Mouse (Mus musculus): Measurements from ENCODE around the gene Slc13a5.

The Slc13a5 gene

DNA sequence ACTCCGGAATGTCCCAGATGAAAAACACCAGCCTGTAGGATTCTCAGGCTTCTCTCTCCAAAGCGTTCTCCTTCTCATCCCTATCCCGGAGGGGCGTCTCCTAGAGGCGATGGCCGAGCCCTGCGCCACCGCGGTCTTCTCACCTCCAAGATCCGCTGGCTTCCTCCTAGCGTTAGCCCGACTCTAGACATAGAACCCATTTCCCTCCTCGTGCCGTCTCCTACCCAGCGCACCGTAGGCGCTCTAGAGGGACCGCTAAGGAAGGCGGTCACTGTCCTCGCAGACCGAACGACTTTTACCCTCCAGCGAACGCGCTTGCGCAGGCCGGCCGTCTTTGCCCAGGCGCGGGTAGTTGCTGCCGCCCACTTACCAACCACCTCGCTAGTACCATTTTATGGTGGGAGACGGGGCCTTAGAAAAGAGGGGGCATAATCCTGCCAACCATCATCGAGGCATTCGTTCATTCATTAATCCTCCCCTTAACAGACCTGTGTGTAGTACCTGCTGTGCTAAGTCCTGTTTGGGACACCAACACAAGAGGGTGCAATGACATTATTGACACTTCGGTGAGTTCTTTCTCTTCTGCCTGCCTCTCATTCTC is at the start of gene Slc13a5:
Gene Slc13a5, minus strand, starts transcription at position 263 of the 601 bp plus-strand sequence.
- DNase-seq (ENCODE audit: low spot score in 2 of 2), result no peak

DNA sequence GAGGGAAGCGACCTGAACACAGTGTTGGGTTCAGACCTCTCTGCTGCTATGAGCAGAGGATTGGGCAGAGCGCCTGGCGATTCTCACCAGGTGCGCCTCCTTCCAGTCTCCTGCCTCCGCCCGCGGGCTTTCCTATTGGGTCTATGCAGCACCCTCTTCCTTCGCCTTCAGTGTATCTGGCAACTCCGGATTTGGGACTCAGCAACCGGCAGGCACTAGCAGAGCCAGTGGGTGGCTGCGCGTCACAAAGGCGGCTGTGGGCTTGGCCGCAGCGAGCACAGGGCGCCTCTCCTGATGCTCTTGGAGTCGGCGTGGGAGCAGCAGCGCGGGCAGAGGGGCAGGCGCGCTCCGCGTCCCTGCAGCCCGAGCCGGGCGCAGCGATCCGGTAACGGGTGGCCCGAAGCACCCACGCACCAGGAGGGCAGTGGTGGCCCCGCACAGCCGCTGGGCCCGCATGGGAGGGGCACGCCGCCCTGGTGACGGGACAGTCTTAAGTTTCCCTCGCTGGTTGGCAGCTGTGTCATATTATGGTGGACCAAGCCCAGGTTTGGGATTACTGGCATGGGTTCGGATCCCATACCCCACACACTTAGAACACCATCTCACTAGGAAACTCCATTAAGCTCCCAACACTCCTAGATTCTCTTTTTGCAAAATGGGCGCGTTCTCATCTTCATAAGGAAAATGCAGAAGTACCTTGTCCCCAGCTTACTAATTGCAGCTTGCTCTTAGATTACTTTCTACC is 47.3 kb upstream of the Slc13a5 start, which contains the start of gene Fbxo39:
Gene Fbxo39, plus strand, starts transcription at position 294 of the 745 bp plus-strand sequence.
- DNase-seq (ENCODE audit: low spot score in 2 of 2), result peak; percentile 61 to 67

DNA sequence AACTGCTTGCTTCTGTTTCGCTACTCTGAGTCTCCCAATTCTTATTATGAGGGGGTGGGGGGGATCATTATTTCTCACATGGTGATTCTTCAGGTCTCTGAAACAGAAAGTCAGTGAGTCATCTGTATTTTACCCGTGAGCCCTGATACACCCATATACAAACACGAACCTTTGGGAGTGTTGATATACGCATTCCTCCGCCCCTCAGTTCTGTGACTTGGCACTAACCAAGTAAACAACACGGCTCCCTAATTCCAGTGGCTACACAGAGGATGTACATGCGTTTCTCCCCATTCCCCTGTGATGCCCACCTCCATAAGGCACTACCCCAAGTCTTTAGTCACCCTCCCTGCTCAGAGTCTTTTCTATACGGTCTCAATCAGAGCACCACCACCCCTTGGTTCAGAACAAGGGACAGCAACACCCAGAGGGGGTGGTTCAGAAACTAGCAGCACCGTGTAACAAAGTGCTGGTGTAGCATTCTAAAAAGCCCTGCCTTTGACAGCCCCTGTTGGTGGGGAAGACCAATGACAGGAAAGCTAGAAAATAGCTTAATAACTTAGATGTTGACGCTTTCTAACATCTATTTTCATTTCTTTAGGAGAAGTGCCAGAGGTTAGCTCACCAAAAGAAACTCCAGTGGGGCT is 44.5 kb upstream of the Slc13a5 start:
- DNase-seq (ENCODE audit: low spot score in 2 of 2), result no peak

DNA sequence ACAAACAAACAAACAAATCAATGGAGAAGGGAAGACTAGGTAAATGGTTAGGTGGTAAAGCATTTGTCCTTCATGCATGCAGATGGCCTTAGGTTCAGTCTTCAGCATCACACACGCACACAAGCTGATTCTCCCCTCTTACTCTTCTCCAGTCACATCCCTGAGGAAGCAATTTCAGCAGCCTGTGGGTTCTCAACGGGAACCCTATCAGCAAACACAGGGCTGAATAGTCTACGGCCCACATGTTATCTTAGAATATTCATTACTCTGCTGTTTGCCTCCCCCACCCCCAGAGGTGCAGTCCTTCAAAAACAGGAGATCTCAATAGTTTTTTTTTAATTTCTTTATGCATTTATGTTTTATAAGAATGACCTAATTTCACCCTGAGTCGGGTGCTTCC is 43.5 kb upstream of the Slc13a5 start:
- DNase-seq (ENCODE audit: low spot score in 2 of 2), result no peak

DNA sequence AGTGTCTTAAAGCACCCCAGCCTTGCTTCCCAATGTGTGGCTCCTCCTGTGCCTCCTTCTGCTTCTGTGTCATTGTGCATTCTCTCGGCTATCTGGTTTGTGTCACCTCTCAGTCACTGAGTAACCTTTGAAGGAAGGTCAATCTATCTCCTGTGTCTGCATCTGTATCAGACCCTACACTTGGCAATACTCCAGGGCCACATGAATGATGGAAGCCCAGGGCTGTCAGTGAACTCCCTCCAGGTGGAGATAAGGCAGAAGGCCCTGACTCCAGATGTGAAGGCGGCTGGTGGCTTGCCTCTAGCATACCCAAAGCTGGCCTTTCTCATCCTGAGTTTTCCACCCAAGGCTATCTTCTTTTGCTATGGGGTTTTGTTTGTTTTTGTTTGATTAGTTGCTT is 42.0 kb upstream of the Slc13a5 start:
- no peak for DNase-seq (ENCODE audit: low spot score in 2 of 2)

DNA sequence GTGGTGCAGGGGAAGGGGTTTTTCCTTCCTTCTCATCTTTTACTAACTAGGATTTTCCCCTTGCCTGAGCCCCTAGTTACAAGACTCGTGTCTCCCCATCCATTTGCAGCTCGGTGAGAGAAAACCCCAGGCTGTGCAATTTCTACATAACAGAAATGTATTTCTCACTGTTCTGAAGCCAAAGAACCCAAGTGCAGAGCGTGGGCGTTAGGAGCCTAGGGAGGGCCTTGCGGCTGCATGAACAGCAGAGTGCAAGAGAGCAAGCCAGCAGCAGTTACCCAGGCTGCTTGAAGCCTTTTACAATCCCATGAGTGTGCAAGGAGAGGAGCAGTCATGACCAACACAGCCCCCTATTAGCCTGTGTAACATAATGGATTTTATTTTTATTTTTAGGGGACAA is 40.4 kb upstream of the Slc13a5 start:
- peak; percentile 28 to 50 for DNase-seq (ENCODE audit: low spot score in 2 of 2)

DNA sequence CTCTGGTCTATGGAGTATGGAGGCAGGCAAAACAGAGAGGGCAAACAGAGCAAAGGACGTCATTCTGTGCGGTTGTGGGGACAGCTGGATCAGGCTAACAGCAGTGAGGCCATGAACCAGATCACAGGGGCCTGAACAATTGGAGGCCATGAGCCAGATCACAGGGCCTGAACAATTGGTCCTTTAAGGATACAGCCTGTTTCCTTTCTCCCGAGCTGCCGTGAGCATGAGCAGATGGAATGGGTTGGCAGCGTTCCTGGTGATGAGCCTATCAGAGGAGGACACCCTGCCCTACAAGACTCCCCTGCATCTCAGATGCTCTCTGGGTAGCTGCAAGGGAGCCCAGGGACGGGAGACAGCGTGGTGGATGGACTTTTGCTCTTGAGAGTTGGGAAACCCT is 35.2 kb upstream of the Slc13a5 start:
- peak; percentile 58 to 61 for DNase-seq (ENCODE audit: low spot score in 2 of 2)

DNA sequence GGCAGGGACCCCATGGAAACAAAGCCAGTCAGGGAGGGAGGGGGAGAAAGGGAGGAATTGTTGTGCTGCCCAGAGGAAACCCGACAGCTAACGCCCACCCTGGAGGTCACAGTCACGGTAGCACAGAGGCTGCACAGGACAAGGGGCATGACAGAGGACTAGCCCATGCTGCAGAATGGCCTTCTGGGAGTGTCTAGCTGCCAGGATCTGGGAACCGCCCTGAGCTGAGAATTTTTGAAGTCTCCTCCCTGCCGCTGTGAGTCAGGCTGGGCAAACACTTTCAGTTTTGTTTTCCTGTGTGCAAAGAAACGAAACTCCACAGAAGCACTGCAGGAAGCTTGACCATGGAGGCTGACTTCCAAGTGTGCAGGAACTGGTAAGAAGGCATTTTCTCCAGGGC is 34.3 kb upstream of the Slc13a5 start, which contains the start of gene Xaf1:
Gene Xaf1, plus strand, starts transcription at position 296 of the 400 bp plus-strand sequence.
- peak in 1 of 2 experiments; percentile 21 for DNase-seq (ENCODE audit: low spot score in 2 of 2)

DNA sequence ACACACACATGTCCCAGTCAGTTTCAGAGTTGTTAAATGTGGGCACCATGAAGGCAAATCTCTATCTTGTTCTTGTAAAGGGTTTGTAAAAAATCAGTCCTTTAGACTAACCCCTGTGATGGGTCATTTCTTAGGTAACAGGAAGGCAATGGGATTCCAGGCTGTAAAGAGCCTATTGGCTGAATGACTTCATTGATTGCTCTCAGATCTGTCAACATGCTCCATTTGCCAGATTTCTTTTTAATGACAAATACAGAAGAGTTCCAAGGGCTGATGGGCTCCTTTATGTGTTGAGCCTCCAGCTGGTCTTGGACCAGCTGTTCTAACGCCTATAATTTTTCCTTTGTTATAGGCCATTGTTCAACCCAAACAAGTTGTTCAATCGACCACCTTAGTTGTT is 26.1 kb upstream of the Slc13a5 start:
- no peak for DNase-seq (ENCODE audit: low spot score in 2 of 2)

DNA sequence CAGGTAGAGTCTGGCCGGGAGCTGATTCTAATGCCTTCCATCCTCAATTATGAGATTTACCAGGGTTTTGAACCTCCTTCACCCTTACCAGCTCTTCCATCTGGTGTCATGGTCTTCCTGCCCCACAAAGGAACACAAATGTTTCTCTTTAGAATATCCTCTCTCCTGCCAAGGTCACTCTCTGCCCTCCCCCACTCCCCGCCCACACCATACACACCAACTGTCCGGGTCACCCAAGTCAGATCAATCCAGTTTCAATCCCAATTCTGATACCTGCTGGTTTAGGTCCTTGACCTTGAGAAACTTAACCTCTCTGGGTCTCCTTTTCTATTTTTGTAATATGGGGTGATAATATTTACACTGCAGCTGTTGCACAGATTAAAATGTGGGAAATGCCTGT is 20.5 kb upstream of the Slc13a5 start:
- no peak for DNase-seq (ENCODE audit: low spot score in 2 of 2)

DNA sequence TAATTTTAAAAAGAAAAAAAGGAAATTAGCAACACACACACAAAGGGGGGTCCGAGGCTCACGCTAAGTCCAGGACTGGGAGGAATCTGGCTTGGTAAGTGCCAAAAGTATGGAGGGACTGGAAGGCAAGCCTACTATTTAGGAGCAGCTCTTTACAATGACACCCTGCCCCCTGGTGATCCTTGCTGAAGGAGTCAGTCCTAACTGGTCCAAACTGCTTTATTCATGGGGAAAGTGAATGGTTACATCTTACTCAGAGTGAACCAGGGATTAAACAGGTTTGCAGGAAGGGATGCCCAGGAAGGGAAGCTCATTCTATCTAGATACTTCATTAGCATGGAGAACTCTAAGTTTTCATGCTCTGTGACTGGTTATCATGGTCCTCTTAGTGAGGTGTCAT is 20.1 kb upstream of the Slc13a5 start:
- DNase-seq (ENCODE audit: low spot score in 2 of 2), result no peak

DNA sequence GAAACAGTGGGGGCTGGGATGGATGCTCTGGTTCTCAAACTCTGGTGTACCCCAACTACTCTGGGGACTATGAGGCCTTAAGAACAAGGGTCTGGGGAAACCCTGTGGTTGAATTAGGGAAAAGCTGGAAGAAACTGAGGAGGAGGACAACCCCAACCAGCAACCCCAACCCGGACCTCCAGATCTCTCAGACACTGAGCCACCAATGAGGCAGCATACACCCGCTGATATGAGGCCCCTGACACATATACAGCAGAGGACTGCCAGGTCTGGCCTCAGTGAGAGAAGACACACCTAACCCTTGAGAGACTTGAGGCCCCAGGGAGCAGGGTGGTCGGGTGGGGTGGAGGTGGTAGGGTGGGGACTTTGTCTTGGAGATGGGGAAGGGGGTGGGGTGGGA is 19.6 kb upstream of the Slc13a5 start:
- no peak for DNase-seq (ENCODE audit: low spot score in 2 of 2)

DNA sequence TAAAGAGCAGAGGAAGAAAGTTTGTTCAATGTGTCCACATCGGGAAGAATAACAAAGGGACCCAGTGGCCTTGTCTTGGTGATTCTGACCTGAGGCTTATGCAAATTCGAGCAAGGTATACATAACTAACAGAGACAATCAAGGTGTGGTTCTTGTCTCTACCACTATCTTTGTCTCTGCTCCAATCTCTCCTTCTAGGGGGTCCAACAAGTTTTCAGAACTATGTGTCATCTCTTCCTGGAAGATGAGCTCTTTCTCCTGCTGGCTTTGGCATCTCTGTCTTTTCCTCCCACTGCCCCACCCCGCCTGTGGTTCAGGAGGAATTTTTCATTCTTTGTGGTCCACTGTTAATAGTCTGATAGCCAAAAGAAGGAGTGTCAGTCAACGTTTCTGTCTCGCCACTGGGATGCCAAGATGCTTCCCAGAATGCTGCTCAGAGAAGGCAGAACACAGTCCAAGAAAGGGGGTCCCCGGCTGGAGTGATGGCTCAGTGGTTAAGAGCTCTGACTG is 19.0 kb upstream of the Slc13a5 start:
- DNase-seq (ENCODE audit: low spot score in 2 of 2), result no peak

DNA sequence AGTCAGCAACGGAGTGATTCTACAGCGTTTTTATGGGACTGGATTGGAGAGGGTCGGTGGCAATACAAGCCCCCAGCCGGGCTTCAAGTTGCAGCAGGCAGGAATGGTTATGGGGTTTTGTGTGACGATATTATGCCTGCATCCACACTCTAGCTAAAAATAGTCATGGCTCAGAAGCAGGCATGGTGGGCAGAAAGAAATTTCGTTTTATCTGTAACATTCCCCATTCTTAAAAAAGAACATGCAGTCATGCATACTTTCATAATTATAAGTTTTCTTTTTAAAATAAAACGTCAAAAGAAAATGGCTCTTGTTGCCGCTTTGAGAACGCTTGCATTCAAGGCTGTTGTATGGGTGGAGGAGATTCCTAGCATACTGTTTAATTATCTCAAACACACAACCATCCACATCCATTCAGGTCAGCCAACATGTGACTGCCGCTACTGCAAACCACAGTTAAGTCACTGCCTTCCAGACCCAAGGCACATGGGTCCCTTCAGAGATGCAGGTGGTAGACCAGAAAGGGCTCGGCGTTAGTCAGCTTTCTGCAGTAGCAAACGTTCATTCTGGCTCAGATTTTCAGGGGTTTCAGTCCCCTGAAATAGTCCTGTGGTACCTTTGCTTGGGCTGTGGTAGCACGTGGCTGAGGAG is 17.6 kb upstream of the Slc13a5 start:
- peak in 1 of 2 experiments; percentile 31 for DNase-seq (ENCODE audit: low spot score in 2 of 2)

DNA sequence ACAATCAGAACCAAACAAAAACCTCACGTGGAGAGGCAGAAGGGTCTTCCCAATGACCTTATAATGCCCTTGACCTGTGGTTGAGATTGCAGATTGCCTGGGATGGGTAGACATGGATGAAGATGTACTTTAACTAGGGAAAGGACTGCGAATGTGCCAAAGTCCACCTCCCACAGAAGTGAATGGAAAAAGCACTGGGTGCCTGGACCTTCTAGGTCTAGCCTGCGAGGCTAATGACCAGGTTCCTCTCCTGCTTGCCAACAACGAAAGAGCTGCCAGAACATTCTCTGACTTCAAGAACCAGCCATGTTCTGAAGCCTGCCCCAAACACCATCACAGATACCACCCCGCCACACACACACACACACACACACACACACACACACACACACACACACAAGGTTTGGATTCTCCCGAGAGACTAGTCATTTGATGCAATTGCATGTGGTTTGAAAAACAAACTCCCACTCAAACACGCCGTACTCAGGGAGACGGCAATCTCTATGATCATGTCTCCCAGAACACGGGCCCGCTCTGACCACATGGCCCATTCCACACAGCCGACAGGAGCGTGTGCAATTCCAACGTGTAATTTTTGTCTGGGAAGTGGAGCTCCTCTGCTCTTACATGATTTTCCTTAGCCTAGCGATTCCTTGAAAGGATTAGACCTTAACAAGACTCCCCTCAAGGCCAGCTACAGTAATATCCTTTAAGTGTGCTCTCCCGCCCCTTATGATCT is 16.6 kb upstream of the Slc13a5 start:
- no peak for DNase-seq (ENCODE audit: low spot score in 2 of 2)

DNA sequence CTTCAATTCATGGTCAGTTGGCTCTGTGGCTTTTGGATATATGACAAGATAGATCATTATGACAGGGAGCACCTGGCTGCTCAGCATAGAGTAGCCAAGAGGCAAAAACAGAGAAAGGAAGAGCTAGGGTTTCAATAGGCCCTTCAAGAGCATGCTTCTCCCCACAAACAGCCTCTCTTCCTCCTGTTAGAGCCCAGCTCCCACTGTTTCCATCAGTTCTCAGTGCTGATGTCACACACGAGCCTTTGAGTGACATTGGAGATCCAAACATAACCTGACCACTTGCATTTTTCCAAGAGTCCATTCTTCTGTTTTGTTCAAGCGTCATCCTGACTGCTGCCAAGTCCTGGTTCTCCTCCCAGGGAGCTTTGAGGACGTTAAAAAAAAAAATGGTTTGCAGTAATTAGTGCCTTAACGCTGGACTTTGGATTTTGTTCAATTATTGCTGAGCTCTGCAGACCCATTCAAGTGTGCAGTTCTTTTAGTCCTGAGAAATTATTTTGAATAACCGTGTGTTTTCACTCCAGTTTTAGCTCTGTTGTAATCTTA is 14.9 kb upstream of the Slc13a5 start:
- no peak for DNase-seq (ENCODE audit: low spot score in 2 of 2)

DNA sequence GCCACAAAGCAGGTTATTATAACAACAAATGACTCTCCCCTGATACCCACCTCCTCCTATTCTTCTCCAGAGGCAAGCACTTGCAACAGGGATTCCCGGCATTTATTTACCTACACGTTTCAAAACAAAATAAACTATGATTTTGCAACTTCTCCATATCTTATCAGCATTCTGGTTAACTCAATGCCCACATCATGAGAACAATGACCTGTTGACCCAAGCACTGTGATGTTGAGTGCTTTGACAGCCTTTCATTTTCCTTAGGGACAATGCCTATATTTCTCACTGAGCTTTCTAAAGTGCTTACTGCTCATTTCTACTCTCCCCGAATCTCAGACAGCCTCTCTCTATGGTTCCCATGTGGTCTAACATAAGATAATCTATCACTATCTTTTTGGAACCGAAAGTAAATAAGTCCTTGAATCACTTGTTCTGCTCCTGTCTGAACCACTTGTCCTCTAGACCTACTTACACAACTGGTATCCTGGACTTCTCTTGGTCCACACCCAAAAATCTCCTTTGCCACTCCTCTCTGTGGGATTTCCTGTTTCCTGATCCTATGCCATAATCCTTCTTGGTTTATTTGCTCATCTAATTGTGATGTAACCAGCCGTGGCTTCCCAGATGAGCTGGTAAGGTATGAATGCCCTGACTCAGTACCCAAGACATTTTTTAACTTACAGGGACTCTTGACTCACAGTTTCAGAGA is 14.3 kb upstream of the Slc13a5 start:
- DNase-seq (ENCODE audit: low spot score in 2 of 2), result no peak

DNA sequence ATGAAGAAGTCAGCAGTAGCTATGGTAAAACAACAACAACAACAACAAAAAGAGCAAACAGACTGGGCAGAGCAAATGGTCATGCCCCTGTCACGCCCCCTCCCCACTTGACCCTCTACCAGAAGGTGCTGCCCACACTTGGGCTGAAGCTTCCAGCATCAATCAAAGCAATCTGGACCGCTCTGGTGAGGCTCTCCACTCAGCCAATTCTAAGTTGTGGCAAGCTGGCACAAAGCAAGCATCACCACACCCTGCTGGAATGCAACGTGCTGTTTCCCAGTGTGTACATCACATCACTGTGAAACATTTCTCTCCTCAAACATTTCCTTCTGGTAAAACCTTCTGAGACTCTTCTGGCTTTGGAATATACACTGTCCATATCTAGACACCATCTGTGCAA is 6.3 kb upstream of the Slc13a5 start:
- DNase-seq (ENCODE audit: low spot score in 2 of 2), result no peak

DNA sequence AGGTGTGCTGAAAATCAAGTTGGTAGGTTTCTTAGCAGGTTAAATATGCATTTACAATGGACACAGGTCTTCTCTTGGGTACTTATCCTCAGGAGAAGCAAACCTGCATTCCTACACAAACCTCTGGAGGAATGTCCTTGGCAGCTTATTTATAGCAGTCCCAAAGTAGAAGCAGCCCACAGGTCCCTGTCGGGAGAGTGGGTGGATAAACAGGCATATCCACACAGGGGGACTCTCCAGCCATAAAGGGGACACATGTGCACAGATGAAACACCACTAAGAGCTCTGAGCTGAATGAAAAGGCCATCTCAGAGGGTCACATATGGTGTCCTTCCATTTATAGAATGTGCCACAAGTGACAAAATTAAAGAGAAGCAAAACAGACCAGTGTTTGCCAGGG is 4.7 kb upstream of the Slc13a5 start:
- no peak for DNase-seq (ENCODE audit: low spot score in 2 of 2)

DNA sequence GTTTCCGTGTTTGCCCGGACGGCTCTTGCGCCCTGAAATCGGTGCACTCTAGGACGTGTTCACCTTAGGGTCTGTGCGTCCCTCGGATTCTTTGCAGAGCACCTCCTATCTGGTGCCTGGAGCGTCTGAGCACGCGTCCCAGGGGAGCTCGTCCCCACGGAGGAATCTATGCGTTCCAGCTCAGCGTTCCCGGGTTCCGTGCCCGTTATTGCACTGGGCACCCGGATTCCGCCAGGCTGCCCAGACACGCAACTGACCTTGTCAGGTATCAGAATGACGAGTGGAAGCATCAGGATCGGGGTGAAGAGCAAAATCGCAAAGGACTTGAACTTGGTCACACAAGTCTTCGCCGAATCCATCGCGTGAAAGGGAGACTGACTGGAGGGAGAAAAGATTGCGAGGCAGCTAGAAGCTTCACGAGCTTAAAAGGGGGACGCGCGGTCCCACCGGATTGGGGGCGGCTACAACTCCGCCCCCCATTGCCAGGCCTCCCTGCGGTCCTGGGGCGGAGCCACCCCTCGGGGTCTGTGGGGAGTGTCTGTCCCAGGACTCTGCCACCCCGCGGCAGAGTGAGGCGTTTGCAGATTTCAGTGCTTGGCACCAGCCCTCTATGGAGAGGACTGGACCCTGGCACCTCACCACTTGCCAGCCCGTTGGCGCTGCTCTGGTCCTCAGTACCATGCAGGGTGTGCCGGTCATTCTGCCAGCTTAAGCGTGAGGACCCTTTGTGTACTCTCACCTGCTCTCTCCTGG is 639 bp downstream of the Slc13a5 start:
- DNase-seq (ENCODE audit: low spot score in 2 of 2), result peak; percentile 47 to 55
